Mouse (Mus musculus) kidney, adult 2 months (tissue): Measurements from ENCODE around the gene Rbfox1. TPM values are rescaled to one million over a fixed set of nuclear protein-coding genes. Genes with fewer than 3 reads are reported as not detected.

ENCODE experiments used
- DNase-seq: peaks from one replicate; pipeline ENCODE4 v3.0.0; 2021
- H3K27ac ChIP-seq: fragments of 200-500 bp; 2 replicates; pipeline ENCODE4 v1.5.1; 2012; ENCODE audit warnings: low read depth, low read length, control low read depth, inconsistent platforms; ENCODE audit not compliant: insufficient read depth
- H3K27me3 ChIP-seq: fragments of 200-500 bp; replicated peaks from 2 replicates; pipeline ENCODE4 v1.6.1; 2012; ENCODE audit warnings: mild to moderate bottlenecking, moderate library complexity, low read length, inconsistent platforms; ENCODE audit not compliant: control insufficient read depth, insufficient read depth
- H3K36me3 ChIP-seq: fragments of 200-500 bp; 2 replicates; pipeline ENCODE4 v1.6.1; 2012; ENCODE audit warnings: mild to moderate bottlenecking, moderate library complexity, low read length, inconsistent platforms; ENCODE audit not compliant: control insufficient read depth, insufficient read depth
- H3K4me1 ChIP-seq: fragments of 200-500 bp; 2 replicates; pipeline ENCODE4 v1.6.1; 2011; ENCODE audit warnings: low read length; ENCODE audit not compliant: control insufficient read depth, insufficient read depth
- H3K4me3 ChIP-seq: fragments of 200-500 bp; 2 replicates; pipeline ENCODE4 v1.5.1; 2011; ENCODE audit warnings: mild to moderate bottlenecking, low read depth, low read length, control low read depth; ENCODE audit not compliant: insufficient read depth
- CTCF ChIP-seq: fragments of 200-500 bp; conservative IDR thresholded peaks from 2 replicates; pipeline ENCODE4 v1.5.1; 2011; ENCODE audit warnings: low read depth, mild to moderate bottlenecking, control low read depth, low read length, moderate library complexity, mixed read lengths; ENCODE audit not compliant: insufficient read depth, insufficient read length
- POLR2A ChIP-seq: fragments of 200-500 bp; IDR thresholded peaks from one replicate; pipeline ENCODE4 v1.6.1; 2011; ENCODE audit warnings: low read depth, low read length, control low read depth
- WGBS: fragments of 180-500 bp; shearing (Covaris S2); methylation state at CpG from one replicate; pipeline ENCODE4 v1.1.7; 2018; 5-methylcytosine and 5-hydroxymethylcytosine counted together
- polyA plus RNA-seq: library from polyadenylated mRNA; depleted of rRNA; stranded (reverse); fragments of >200 nt; gene quantifications from 2 replicates; pipeline ENCODE4 v1.2.3, GENCODE M21; 2012

The Rbfox1 gene
- polyA plus RNA-seq, 1 experiment: 4.2 TPM

- DNase-seq: no peak
- no peaks in the 10 kb centered on the region for H3K4me1 ChIP-seq
- H3K27ac ChIP-seq: no peak overlapping the region
- WGBS: 78% methylated on average over 3 of the region's 3 CpGs
- H3K27me3 ChIP-seq: no peaks in the 10 kb centered on the region
- H3K4me3 ChIP-seq: no peak overlapping the region
- TF ChIP-seq CTCF (no peak), POLR2A (no peak)
- H3K36me3 ChIP-seq: no peaks in the 10 kb centered on the region
Measured at GRCm38 (mm10) chr16:6885617-6886016, 1000.5 kb downstream of the Rbfox1 start.

DNA sequence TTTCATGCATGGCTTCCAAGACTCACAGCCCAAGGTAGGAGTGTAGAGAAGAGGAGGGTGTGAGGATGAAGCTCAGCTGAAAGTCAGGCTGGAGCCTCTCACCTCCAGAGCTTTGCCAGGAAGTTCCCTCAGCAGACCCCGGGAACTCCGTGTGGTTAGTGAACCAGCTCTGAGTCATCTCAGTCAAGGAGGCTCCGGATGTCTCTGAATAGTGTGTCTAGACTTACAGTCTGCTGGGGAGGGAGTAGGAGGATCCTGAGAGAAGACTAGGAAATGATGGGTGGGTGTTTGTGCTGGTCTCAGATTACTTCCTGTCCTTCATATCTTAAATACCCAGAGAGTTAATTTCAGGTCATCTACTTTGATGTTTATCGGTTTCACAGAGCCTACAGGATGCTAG, 1004.1 kb downstream of the Rbfox1 start:
- peak; percentile 13 for DNase-seq
- no peak for TF ChIP-seq POLR2A
- no peak for TF ChIP-seq CTCF
- no peaks in the 10 kb centered on the region for H3K36me3 ChIP-seq
- H3K4me3 ChIP-seq: no peak overlapping the region
- H3K27me3 ChIP-seq: no peaks in the 10 kb centered on the region
- no peaks in the 10 kb centered on the region for H3K4me1 ChIP-seq
- WGBS: 6% methylated on average over 4 of the region's 4 CpGs
- no peak overlapping the region for H3K27ac ChIP-seq

DNA sequence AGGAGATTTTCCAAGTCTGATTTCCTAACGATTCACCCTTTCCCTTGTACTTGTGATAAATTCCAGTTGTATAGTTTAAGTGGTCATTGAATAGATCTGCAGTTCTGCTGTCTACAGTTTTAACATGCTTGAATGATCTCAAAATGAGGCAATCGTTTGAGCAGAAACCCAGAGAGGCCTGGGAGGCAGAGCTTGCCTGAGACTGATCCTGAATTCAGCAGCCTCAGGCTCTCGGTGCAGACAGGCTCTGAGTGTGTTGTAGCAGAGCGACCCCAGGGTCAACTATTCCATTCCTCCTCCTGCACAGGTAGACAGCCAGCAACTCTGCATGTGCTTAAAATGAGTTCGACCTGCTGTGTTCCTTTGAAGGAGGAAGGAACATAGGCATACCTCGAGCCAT, 1012.6 kb downstream of the Rbfox1 start:
- no peaks in the 10 kb centered on the region for H3K36me3 ChIP-seq
- no peak overlapping the region for H3K4me3 ChIP-seq
- WGBS: 36% methylated on average over 6 of the region's 6 CpGs
- no peaks in the 10 kb centered on the region for H3K27me3 ChIP-seq
- peaks cover 4% of the 10 kb centered on the region; the same call in 1 of the 2 replicates for H3K4me1 ChIP-seq
- DNase-seq: peak; percentile 3
- TF ChIP-seq POLR2A (no peak), CTCF (no peak)
- no peak overlapping the region for H3K27ac ChIP-seq

GRCm38 (mm10) chr16:6900006-6900405, 1014.9 kb downstream of the Rbfox1 start:
- peak; percentile 33 for DNase-seq
- TF ChIP-seq POLR2A (no peak), CTCF (no peak)
- H3K36me3 ChIP-seq: no peaks in the 10 kb centered on the region

GRCm38 (mm10) chr16:6904984-6905383, 1019.8 kb downstream of the Rbfox1 start:
- peaks cover under 1% of the 10 kb centered on the region; the same call in 1 of the 2 replicates for H3K4me1 ChIP-seq
- H3K4me3 ChIP-seq: no peak overlapping the region
- 59% methylated on average over 4 of the region's 4 CpGs for WGBS
- H3K36me3 ChIP-seq: no peaks in the 10 kb centered on the region
- no peak overlapping the region for H3K27ac ChIP-seq
- H3K27me3 ChIP-seq: no peaks in the 10 kb centered on the region
- TF ChIP-seq POLR2A (no peak), CTCF (no peak)
- no peak for DNase-seq

More at GRCm38 (mm10) chr16:6900006-6900405, 1014.9 kb downstream of the Rbfox1 start:
- no peaks in the 10 kb centered on the region for H3K27me3 ChIP-seq
- H3K4me1 ChIP-seq: peaks cover 4% of the 10 kb centered on the region; the same call in 1 of the 2 replicates
- no peak overlapping the region for H3K27ac ChIP-seq
- H3K4me3 ChIP-seq: no peak overlapping the region
- WGBS: 30% methylated on average over 2 of the region's 2 CpGs

- Histone ChIP-seq H3K4me1 (no peaks in the 10 kb centered on the region), H3K4me3 (no peak overlapping the region), H3K27me3 (no peaks in the 10 kb centered on the region), H3K27ac (no peak overlapping the region), H3K36me3 (no peaks in the 10 kb centered on the region)
- DNase-seq: no peak
- TF ChIP-seq CTCF (no peak), POLR2A (no peak)
- WGBS: 77% methylated on average over 2 of the region's 2 CpGs
Measured at GRCm38 (mm10) chr16:6906001-6906400, 1020.8 kb downstream of the Rbfox1 start.

GRCm38 (mm10) chr16:6907550-6907949, 1022.4 kb downstream of the Rbfox1 start:
- 26% methylated on average over 6 of the region's 6 CpGs for WGBS
- no peak overlapping the region for H3K4me3 ChIP-seq

DNA sequence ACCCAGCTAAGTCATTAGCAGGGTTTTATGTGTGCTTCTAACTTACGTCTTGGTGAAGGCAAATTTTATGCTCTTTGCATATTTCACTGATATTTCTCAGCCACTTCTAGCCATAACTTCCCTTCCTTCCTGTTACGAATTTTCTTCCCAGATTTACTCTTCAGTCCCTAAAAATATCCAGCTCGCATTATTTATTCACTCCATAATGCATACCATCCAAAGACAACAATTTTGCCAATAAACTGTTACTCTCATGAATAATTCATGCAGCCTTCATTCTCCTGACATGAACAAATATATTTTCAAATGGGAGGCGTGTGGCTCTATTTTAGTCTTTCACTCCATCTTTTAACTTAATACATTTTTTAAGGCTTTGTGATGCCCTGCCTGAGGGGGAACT, 1029.4 kb downstream of the Rbfox1 start:
- H3K36me3 ChIP-seq: no peaks in the 10 kb centered on the region

More at GRCm38 (mm10) chr16:6907550-6907949, 1022.4 kb downstream of the Rbfox1 start:
- Histone ChIP-seq H3K27ac (no peak overlapping the region), H3K4me1 (no peaks in the 10 kb centered on the region), H3K27me3 (no peaks in the 10 kb centered on the region), H3K36me3 (no peaks in the 10 kb centered on the region)
- TF ChIP-seq POLR2A (no peak), CTCF (no peak)
- DNase-seq: no peak

More for the DNA sequence above, 1029.4 kb downstream of the Rbfox1 start:
- Histone ChIP-seq H3K4me3 (no peak overlapping the region), H3K27me3 (no peaks in the 10 kb centered on the region), H3K4me1 (no peaks in the 10 kb centered on the region), H3K27ac (no peak overlapping the region)
- no peak for DNase-seq
- TF ChIP-seq POLR2A: no peak
- TF ChIP-seq CTCF: no peak
- 58% methylated on average over 4 of the region's 4 CpGs for WGBS
